Mouse (Mus musculus) brain, adult 2 months (tissue): ENCODE measurements around the gene Gm35549.
"Not testable (repeated sequence)": the region's sequence is repeated elsewhere in the genome, so short reads cannot be mapped to it uniquely, and the experiment has no call there.

Source experiments
- DNase-seq: peaks from one replicate; pipeline ENCODE4 v3.0.0; 2011; ENCODE audit warnings: low read depth, low spot score

The Gm35549 gene

GRCm38 (mm10) chr9:122843760-122844159, at the start of gene Gm35549:
TSS of gene Gm35549 (minus strand) at chr9:122844035.
- no peak for DNase-seq

DNA sequence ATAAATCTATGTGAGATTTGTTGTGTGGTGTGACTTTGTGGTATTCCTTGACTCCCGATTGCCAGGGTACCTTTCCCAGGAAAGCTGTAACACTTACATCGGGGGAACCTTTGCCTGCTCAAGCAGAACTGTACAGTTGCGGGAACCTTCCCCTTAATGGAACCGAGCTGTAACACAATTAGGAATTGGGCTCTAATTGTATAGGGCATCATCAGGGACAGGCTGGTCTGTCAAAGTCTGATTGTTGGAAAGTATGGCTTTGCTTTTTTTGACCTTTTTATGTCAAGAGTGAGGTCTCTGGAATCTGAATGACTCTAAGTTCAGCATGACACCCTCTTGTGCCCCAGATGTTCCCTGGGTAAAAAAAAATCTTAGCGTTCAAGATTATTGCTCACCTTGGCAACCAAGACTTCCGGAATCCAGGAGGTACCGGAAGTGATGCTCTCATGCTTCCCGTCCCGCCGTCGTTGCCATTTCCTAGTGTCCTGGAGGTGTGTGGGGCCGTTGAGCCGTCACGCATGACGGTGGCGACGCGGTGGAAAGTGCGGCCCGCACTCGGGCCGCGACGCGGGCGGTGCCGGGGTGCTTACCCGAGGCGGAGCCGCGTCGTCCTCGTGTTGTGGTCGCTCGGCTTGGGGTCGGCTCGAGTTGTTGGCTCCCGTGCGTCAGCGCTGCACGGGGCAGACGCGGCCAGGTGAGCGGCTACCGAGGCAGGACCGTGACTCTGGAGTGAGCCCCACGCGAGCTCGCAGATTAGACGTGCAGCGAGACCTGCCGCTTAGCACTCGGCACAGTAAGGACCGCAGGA, 42.7 kb upstream of the Gm35549 start:
- DNase-seq: peak; percentile 93

DNA sequence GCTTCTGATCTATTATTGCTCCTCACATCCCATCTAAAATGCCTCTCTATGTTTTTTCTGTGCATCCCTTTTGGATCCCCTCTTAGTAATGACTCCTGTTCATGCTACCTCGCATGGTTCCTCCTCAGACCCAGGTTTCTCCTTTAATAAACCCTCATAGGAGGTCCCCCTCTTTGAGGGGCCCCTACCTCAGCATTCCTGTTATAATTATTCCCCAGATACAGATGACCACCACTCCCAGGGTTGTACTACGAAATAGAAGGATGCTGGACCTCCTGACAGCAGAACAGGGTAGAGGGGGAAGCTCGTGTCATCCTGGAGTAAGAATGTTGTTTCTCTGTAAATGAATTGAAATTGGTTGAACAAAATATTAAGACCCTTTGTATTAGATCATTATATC, 41.5 kb upstream of the Gm35549 start, which contains the start of gene Zkscan7:
TSS of gene Zkscan7 (plus strand) at position 301 of the 400 bp plus-strand sequence.
- no peak for DNase-seq

DNA sequence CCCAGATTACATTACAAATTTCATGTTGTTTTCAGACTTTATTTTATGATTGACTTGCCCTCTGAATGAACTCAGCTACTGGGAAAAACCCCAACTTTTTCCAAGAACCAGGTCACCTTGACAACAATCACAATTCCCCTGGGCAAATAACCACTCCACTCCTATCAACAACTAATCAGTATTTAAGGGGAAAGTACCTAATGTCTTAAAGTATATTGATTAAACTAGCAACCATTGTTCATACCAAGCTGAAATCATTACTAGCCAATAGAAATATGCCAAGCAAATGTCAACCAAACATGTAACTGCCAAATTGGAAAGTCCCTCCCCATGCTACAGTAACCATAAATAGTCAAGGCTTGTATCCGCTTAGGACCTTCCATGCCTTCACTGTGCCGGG, 31.3 kb upstream of the Gm35549 start:
- DNase-seq: no peak

DNA sequence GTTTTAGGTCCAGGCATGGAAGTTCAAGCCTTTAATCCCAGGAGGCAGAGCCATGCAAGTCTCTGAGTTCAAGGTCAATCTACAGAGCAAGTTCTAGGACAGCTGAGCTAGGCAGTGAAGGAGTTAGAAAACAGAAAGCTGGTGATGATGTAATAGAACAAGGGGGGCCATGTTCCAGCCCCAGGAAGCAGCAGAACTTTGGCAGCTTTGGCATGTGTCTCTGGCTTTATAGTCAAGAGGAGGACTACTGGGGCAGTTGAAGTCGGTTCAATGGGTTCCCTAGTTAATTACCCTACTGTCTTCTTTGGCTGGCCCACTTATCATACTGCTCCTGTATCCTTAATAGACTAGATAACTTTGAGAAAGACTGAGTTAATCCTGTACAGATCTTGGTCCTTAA, 30.8 kb upstream of the Gm35549 start:
- DNase-seq: no peak

- DNase-seq: no peak
Measured at GRCm38 (mm10) chr9:122872595-122872994, 28.8 kb upstream of the Gm35549 start.

DNA sequence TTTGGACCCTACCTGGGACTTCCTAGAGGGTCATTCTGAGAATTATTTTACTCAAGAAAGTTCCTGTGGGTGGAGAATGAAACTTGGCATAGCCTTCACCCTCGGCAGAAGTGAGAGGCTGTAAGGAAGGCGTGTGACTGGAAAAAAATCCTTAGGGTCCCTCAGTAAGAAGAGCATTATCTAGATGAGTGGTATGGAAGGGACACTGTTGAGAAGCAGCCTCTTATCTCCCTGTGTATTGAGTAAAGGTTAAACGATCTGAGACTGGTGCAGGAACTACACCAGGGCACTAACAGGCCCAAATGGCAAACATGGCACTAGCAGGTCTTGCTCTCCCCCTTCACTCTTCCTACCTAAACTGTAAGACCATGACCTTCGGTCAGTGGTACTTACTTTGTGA, 22.4 kb upstream of the Gm35549 start:
- no peak for DNase-seq

DNA sequence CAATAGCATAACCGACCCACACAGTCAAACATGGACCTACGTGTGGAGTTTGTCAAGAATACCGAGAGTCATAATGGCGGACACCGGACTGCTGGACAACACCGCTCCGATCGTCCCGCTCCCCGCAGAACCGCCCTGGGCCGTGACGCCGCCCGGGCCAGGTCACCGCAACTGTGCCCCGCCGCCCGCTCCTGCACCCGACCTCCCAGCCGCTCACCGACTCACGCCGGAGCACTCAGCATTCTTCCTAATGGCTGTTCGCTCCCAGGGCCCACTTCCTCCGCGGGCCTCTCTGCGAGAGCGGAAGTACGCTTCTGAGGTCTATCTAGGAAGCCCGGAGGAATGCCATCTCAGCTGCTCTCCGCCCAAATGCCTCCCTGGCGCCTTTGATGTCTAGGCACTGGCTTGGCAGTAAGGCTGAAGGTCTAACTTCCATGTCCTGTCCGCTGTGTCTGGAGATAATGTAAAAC, 21.9 kb upstream of the Gm35549 start, which contains the start of gene Zfp445:
TSS of gene Zfp445 (minus strand) at position 310 of the 470 bp plus-strand sequence.
- DNase-seq: peak; percentile 96

GRCm38 (mm10) chr9:122864848-122865247, 21.0 kb upstream of the Gm35549 start:
- DNase-seq: no peak

DNA sequence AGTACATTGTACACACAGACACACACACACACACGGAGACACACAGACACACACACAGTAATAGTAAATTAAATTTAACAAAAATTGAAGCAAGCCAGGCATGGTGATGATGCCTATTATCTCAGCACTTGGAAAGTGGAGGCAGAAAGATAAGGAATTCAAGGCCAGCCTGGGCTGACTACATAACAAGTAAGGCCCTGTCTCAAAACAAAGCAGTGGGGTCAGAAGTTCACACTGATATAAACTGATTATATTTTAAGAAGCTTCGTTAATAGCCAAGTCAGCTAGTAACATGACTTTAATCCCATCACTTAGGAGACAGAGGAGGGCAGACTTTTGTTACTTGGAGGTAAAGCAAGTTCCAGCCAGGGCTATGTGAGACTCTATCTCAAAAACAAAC, 19.9 kb upstream of the Gm35549 start:
- DNase-seq: no peak

DNA sequence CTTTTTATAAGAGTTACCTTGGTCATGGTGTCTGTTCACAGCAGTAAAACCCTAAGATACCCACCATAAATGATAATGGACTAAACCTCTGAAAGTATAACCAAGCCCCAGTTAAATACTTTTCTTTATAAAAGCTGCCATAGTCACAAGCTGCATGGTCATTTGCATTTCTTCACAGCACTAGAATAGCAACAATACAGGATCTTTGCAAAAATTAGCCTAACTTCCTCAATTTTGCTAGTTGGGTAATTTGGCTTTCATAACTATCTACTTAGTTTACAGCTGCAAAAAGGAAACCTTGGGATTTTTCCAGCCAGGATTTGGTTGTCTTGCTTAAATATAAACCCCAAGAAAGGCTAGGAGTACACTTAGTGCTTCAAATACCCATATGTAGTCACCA, 16.9 kb upstream of the Gm35549 start:
- DNase-seq: no peak

DNA sequence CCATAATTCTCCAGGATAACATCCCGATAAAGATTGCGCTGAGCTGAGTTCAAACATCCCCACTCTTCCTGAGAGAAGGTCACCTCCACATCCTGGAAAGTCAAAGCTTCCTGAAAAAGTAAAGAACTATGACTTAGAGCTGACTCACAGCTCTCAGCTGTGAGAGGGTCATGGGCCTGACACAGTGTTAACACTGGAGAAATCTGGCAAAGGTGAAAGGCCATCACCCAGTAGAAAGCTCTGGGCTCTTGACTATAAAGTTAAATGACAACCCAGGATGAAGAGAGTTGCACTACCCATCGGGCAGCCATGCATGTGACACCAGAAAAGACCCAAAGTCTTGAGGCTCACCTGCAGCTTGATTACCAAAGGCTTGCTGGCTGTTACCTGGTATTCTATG, 12.9 kb upstream of the Gm35549 start:
- DNase-seq: no peak

GRCm38 (mm10) chr9:122855617-122856016, 11.8 kb upstream of the Gm35549 start:
- DNase-seq: no peak

GRCm38 (mm10) chr9:122855141-122855540, 11.3 kb upstream of the Gm35549 start:
- DNase-seq: not testable (repeated sequence)

DNA sequence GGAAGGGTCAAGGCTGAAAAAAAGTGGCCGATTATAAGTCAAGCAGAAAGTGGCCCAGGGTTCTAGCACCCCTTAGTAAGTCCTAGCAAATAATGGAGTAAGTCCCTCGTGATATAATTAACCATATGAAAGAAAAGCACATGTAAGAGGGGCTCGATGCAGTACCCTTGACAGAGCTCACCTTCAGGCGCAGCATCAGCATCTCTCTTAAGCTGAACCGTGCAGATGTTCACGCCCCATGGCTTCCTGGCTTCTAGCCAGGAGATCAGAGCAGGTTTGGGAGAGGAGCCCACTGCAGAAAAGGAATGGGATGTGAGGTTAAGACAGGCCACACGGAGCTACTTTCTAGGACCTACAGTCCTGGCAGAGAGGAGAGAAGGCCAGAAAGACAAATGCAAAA, 10.7 kb upstream of the Gm35549 start:
- DNase-seq: no peak

DNA sequence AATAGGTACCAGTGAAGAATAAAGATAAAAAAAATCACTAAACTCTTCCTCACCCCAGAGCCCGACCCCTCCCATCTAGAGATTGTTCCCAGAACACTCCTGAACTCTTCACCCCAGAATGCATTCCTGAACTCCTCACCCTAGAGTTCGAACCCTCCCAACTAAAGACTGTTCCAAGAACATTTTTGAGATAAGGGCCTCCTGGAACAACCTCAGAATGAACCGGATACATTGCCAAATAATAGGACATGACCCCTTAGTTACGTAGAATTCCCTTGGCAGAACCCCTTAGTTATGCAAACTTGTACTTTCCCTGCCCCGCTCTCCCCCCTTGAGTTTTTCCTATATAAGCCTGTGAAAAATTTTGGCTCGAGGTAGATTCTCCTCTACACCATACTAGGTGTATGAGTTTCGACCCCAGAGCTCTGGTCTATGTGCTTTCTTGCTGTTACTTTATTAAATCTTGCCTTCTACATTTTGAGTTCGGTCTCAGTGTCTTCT, 4.0 kb upstream of the Gm35549 start:
- DNase-seq: not testable (repeated sequence)

DNA sequence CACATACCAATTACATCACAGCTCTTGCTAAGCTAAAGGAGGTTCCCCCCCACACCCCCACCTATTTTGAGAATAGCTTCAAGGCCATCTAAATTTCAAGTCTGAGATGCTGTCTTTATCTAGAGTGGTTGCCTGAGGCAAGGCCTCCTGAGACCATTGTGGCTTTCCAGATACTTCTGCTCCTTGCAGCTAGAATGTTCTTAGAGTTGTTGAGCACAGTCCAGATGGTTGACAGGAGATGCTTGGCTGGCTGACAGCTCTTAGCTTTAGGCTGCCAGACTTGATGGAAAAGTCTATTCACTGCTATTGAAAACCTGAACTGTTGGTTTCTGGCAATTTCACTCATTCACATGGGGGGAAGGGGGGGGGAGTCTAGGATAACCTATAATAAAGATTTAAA, 2.3 kb upstream of the Gm35549 start:
- DNase-seq: peak; percentile 79

GRCm38 (mm10) chr9:122845621-122846020, 1.8 kb upstream of the Gm35549 start:
- no peak for DNase-seq

GRCm38 (mm10) chr9:122837680-122838079, 6.2 kb downstream of the Gm35549 start:
- DNase-seq: peak; percentile 46

- DNase-seq: no peak
Measured at GRCm38 (mm10) chr9:122837216-122837615, 6.6 kb downstream of the Gm35549 start.

DNA sequence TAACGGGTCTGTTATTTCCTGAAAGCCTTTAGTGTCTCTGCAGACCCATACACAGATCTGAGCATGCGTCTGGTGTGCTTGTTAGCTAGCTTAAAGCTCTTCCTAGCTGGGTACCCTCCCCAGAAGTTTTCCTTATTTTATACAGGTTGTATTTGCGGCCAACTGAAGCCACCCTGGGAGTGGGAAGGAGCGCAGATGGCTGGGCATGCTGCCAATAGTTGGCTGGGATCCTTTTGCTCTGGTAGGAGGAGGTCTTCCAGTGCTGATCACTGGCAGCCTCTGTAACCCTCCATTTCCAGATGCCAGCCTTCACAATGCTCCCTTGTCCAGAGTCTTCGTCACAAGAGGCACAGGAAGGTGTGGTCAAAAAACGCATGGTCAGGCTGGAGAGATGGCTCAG, 7.0 kb downstream of the Gm35549 start:
- peak; percentile 91 for DNase-seq

DNA sequence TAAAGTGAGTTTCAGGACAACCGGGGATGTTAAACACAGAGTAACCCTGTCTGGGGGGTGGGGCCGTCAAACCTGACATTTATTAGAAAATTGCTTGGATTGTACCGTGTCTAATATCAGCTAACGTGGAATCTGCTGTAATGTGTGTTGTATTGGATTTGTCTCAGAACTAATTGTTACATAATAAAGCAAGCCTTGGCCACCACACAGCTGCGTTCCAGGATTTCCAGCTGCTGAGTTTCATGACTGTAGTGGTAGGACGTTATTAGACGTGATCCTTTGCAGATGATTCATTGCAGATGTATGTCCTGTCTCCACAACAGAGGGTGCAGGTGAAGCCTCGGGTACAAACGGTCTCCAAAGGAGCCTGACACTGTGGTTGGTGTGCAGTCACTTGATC, 7.7 kb downstream of the Gm35549 start:
- DNase-seq: peak; percentile 10

GRCm38 (mm10) chr9:122829826-122830380, 13.9 kb downstream of the Gm35549 start:
- no peak for DNase-seq
